8 mouse cellular contexts compared by ENCODE assay signal in the genomic region with DNA sequence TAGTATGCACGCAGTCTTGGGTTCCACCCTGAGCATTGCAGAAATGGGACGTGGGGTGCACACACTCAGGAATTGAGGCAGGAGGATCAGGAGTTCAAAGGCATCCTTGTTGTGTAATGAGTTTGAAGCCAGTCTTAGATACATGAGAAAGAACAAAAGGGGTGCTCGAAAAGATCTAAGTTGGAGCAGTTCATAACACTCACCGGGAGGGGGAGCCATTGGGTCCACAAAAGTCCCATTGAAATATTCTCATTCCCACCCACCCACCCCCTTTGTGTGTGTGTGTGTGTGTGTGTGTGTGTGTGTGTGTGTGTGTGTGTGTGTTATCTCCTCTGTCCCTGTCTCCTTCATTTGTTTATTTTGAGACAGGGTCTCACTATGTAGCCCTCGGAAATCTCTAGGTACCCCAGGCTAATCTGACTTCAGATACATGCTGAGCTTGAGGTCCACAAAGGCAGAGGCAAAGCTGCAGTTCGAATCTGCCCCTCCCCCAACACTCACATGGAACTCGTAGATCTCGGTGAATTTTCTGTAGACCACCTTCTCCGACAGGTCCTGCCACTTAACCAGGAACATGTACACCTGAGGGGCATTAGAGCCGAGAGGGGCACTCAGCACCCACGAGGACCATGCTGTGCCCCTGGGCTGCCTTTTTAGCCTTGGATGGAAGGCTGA. TPM values are rescaled to one million over a fixed set of nuclear protein-coding genes. Genes with fewer than 3 reads are reported as not detected.
DNase-seq lines count a peak whose midpoint lies in the region; ATAC-seq lines count a peak whose summit lies in the region.
"Had no signal": no experiment of that assay in that cellular context is flagged by ENCODE, and none has a peak within 500 bp of the region (broad histone marks: within the 10 kb centered on the region; RNA-seq: fewer than 3 reads in every experiment).

No protein-coding gene starts in this region.

- H3K4me3 ChIP-seq in liver, embryonic 11.5 days (ENCODE audit: low read depth, low read length): no peak overlapping the region
- no peak overlapping the region for H3K4me3 ChIP-seq in heart, embryonic 11.5 days (ENCODE audit: low read depth, low read length)
- H3K4me3 ChIP-seq: neural tube, embryonic 12.5 days had no signal

- H3K27ac ChIP-seq in liver, embryonic 11.5 days (ENCODE audit: low read depth, low read length): no peak overlapping the region
- H3K27ac ChIP-seq in heart, embryonic 11.5 days (ENCODE audit: low read depth, low read length): no peak overlapping the region
- H3K27ac ChIP-seq: neural tube, embryonic 12.5 days had no signal

- H3K4me1 ChIP-seq in liver, embryonic 11.5 days (replicated peaks; ENCODE audit: control insufficient read depth, insufficient read depth, low read length): peaks cover 18% of the 10 kb centered on the region
- peaks cover 28% of the 10 kb centered on the region for H3K4me1 ChIP-seq in heart, embryonic 11.5 days (ENCODE audit: control insufficient read depth, insufficient read depth, low read length)

- H3K9ac ChIP-seq in liver, embryonic 11.5 days (ENCODE audit: low read depth, low read length): no peak overlapping the region
- H3K9ac ChIP-seq in heart, embryonic 11.5 days (ENCODE audit: low read depth, low read length): peak overlapping the region; percentile 49; the same call in 1 of the 2 replicates
- H3K9ac ChIP-seq: neural tube, embryonic 12.5 days had no signal

- no peaks in the 10 kb centered on the region for H3K9me3 ChIP-seq in liver, embryonic 11.5 days (ENCODE audit: control insufficient read depth, low read length)
- no peaks in the 10 kb centered on the region for H3K9me3 ChIP-seq in heart, embryonic 11.5 days (replicated peaks; ENCODE audit: control insufficient read depth, low read length)
- H3K9me3 ChIP-seq: neural tube, embryonic 12.5 days had no signal

- H3K27me3 ChIP-seq in liver, embryonic 11.5 days (replicated peaks; ENCODE audit: control insufficient read depth, insufficient read depth, low read length): no peaks in the 10 kb centered on the region
- no peaks in the 10 kb centered on the region; the same call in 1 of the 2 replicates for H3K27me3 ChIP-seq in heart, embryonic 11.5 days (ENCODE audit: control insufficient read depth, insufficient read depth, low read length)

- 31% methylated on average over 11 of the region's 11 CpGs for WGBS in liver, embryonic 11.5 days
- WGBS in heart, embryonic 11.5 days (ENCODE audit: insufficient replicate concordance): 33% methylated on average over 11 of the region's 11 CpGs

- ATAC-seq in liver, embryonic 11.5 days (replicated peaks; ENCODE audit: low FRiP score): no peak
- ATAC-seq in heart, embryonic 11.5 days (replicated peaks; ENCODE audit: insufficient number of reproducible peaks, low FRiP score, low TSS enrichment): no peak
- ATAC-seq in inflammation-experienced regulatory T-cells, adult 6 months: no peak

- DNase-seq in liver (peak; percentile 53), ZHBTc4 (ENCODE audit: low read depth, low spot score) (peak; percentile 73)
- no peak for DNase-seq in liver, embryonic 11.5 days (ENCODE audit: low spot score)
- peak; percentile 57 for DNase-seq in mesoderm, embryonic 11.5 days (ENCODE audit: low read depth, low spot score)
- DNase-seq in adrenal gland, adult 18-20 months (ENCODE audit: low spot score in 2 of 2): no peak

- H3K36me3 ChIP-seq in liver, embryonic 11.5 days (ENCODE audit: control insufficient read depth, insufficient read depth, low read length): no peaks in the 10 kb centered on the region
- H3K36me3 ChIP-seq in heart, embryonic 11.5 days (ENCODE audit: control insufficient read depth, insufficient read depth, low read length): no peaks in the 10 kb centered on the region
- H3K36me3 ChIP-seq: neural tube, embryonic 12.5 days had no signal

- H3K4me2 ChIP-seq in liver, embryonic 11.5 days: no peak overlapping the region; the same call in 1 of the 2 replicates
- H3K4me2 ChIP-seq in heart, embryonic 11.5 days: no peak overlapping the region
- H3K4me2 ChIP-seq: neural tube, embryonic 12.5 days had no signal

RNA-seq across cellular contexts. Expression of gene Ncf1, which starts 1.7 kb away (rescaled TPM):
- 9.3 and 11.7 TPM in 2 replicates for polyA plus RNA-seq in liver, embryonic 11.5 days (2014; fragmentation: Nextera tagmentation; extraction: Ambion mirVana)
- 1.8 and 2.2 TPM in 2 replicates for polyA plus RNA-seq in heart, embryonic 11.5 days (2014; fragmentation: Nextera tagmentation; extraction: Ambion mirVana)
- 1 to 10 TPM; 3.9 to 8.5 (median 4.5) TPM for polyA plus RNA-seq in inflammation-experienced regulatory T-cells, adult 6 months (2017; shearing (Covaris generic))
- 10 to 100 TPM; 10.0 to 12.1 TPM for total RNA-seq in adrenal gland, adult 18-20 months (2021)

RNA-seq across cellular contexts. Expression of gene Gtf2ird2, which starts 43.9 kb away (rescaled TPM):
- 5.1 and 5.9 TPM in 2 replicates for polyA plus RNA-seq in liver, embryonic 11.5 days (2014; fragmentation: Nextera tagmentation; extraction: Ambion mirVana)
- 5.3 and 6.5 TPM in 2 replicates for polyA plus RNA-seq in heart, embryonic 11.5 days (2014; fragmentation: Nextera tagmentation; extraction: Ambion mirVana)
- 1 to 10 TPM; 2.2 to 7.0 (median 4.0) TPM for polyA plus RNA-seq in inflammation-experienced regulatory T-cells, adult 6 months (2017; shearing (Covaris generic))
- 1 to 10 TPM; 8.1 to 8.5 TPM for total RNA-seq in adrenal gland, adult 18-20 months (2021)

RNA-seq across cellular contexts. Expression of gene Rcc1l, which starts 51.1 kb away (rescaled TPM):
- 39.1 and 43.8 TPM in 2 replicates for polyA plus RNA-seq in liver, embryonic 11.5 days (2014; fragmentation: Nextera tagmentation; extraction: Ambion mirVana)
- 21.0 and 21.8 TPM in 2 replicates for polyA plus RNA-seq in heart, embryonic 11.5 days (2014; fragmentation: Nextera tagmentation; extraction: Ambion mirVana)
- polyA plus RNA-seq in inflammation-experienced regulatory T-cells, adult 6 months (2017; shearing (Covaris generic)): 1 to 10 TPM; 2.1 to 3.9 (median 2.2) TPM
- total RNA-seq in adrenal gland, adult 18-20 months (2021): 10 to 100 TPM; 28.2 to 34.7 TPM

Comparison
In these comparisons a context has a peak if more than half of its experiments do, and no peak if none do; other contexts are left out.
1. DNase-seq: peak in liver (single experiment), ZHBTc4 (single experiment) and mesoderm, embryonic 11.5 days (single experiment); none in liver, embryonic 11.5 days (single experiment) and adrenal gland, adult 18-20 months (0 of 2).